Mouse (Mus musculus) liver, embryonic 13.5 days (tissue): ENCODE measurements around the gene Zfp664. TPM values are rescaled to one million over a fixed set of nuclear protein-coding genes. Genes with fewer than 3 reads are reported as not detected.

Source experiments
- ATAC-seq: fragments of 200-750 bp; cut with Nextera tagmentation; 2 replicates; pipeline ENCODE4 v1.8.0; 2017; ENCODE audit warnings: low read depth, mild to moderate bottlenecking, moderate number of reproducible peaks, moderate library complexity
- DNase-seq: peaks from one replicate; pipeline ENCODE4 v3.0.0; 2022
- H3K27ac ChIP-seq: fragments of 300-500 bp; sonication (generic); 2 replicates; pipeline ENCODE4 v1.5.1; 2015; ENCODE audit warnings: moderate library complexity, mild to moderate bottlenecking, inconsistent platforms
- H3K27me3 ChIP-seq: fragments of 300-500 bp; sonication (generic); 2 replicates; pipeline ENCODE4 v1.6.1; 2015; ENCODE audit warnings: mild to moderate bottlenecking, inconsistent platforms
- H3K36me3 ChIP-seq: fragments of 300-500 bp; sonication (generic); 2 replicates; pipeline ENCODE4 v1.6.1; 2015; ENCODE audit warnings: mild to moderate bottlenecking, inconsistent platforms
- H3K4me1 ChIP-seq: fragments of 300-500 bp; sonication (generic); replicated peaks from 2 replicates; pipeline ENCODE4 v1.6.1; 2015; ENCODE audit warnings: inconsistent platforms
- H3K4me2 ChIP-seq: fragments of 300-500 bp; sonication (generic); 2 replicates; pipeline ENCODE4 v1.6.1; 2015; ENCODE audit warnings: inconsistent platforms, mild to moderate bottlenecking, moderate library complexity
- H3K4me3 ChIP-seq: fragments of 300-500 bp; sonication (generic); replicated peaks from 2 replicates; pipeline ENCODE4 v1.5.1; 2015; ENCODE audit warnings: mild to moderate bottlenecking, inconsistent platforms
- H3K9ac ChIP-seq: fragments of 300-500 bp; sonication (generic); 2 replicates; pipeline ENCODE4 v1.6.1; 2015; ENCODE audit warnings: mild to moderate bottlenecking, inconsistent platforms
- H3K9me3 ChIP-seq: fragments of 300-500 bp; sonication (generic); replicated peaks from 2 replicates; pipeline ENCODE4 v1.6.1; 2016; ENCODE audit warnings: inconsistent platforms
- WGBS: fragments of 180-500 bp; shearing (Covaris S2); methylation state at CpG from one replicate; pipeline ENCODE4 v1.1.7; 2015; ENCODE audit not compliant: insufficient replicate concordance; 5-methylcytosine and 5-hydroxymethylcytosine counted together
- polyA plus RNA-seq: library from polyadenylated mRNA; unstranded; fragments of >200 nt; fragmentation: Nextera tagmentation; extraction: Ambion mirVana; gene quantifications from 2 replicates; pipeline ENCODE4 v1.2.1, GENCODE M21; 2015

Gene Zfp664
- polyA plus RNA-seq, result 15.5 and 17.0 TPM in 2 replicates

DNA sequence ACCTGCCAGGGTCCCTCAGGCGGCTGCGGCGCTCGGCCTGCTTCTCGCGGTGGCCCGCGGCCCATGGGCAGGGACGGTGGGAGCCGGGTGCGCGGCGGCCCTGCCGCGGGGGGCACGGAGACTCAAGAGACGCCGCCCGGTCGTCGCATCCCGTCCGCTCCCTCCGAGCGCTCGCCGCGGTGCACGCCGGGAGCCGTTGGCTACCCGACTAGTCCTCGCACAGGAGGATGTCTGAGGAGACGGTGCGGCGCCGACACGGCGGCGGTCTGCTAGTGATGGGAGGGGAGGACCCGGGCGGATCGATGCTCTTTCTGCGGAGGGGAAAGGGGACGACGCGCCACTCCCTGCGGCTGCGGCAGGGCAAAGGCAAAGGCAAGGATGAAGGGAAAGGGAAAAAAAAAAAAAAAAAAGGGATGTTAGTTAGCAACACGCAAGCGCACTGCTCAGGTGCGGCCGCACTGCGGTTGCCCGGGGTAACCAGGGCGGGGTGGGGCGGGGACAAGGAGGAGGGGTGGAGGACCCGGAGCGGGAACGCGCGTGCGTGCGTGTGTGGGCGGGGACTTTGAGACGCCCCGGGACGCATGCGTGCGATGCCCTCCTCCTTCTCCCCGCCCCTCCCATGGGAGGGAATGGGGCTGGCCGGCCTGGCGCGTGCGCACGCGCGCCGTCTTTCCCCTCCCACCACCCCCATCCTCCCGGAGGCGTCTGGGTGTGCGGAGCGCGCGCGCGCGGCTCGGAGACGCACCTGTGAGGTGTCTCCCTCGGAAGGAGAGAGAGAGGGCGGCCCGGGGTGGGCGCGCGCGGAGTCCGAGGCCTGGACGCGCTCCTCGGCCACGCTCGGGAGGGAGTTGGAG is at the start of gene Zfp664, which contains the start of gene Ccdc92:
Gene Zfp664, plus strand, starts transcription at position 679 of the 854 bp plus-strand sequence.
Gene Ccdc92, minus strand, starts transcription at position 412 of the 854 bp plus-strand sequence.
- Histone ChIP-seq H3K9ac (peak within 1 kb of the TSS; percentile 85), H3K27ac (peak within 1 kb of the TSS; percentile 75), H3K9me3 (no peaks in the 10 kb centered on the region), H3K4me3 (peak within 1 kb of the TSS; percentile 78), H3K4me1 (peaks cover 23% of the 10 kb centered on the region), H3K27me3 (peaks cover 53% of the 10 kb centered on the region), H3K4me2 (peak within 1 kb of the TSS; percentile 97), H3K36me3 (no peaks in the 10 kb centered on the region)
- under 1% methylated on average over 89 of the region's 103 CpGs for WGBS
- DNase-seq, result peak; percentile 94
- peak; percentile 94 for ATAC-seq

DNA sequence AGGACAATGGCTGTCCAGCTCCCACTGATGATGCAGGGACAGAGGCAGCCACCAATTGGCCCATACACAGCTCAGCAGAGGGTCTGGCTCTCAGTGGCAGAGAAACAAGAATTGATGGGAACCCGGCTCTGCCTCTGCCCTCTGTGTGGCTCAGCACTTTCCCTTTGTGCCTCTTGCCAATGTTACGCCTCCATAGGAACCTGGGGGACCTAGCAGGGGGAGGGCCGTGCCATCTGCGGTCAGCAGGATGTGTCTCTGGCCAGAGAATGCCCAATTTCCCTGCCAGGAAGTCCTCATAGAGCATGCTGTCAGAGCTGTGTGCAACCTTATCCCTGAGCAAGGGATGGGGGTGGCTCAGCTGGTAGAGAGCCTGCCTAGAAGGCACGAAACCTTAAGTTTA is 47.7 kb upstream of the Zfp664 start:
- no peak overlapping the region for H3K27ac ChIP-seq
- H3K27me3 ChIP-seq, result no peaks in the 10 kb centered on the region
- 49% methylated on average over 5 of the region's 5 CpGs for WGBS
- no peak for ATAC-seq
- H3K9ac ChIP-seq, result no peak overlapping the region
- H3K4me1 ChIP-seq, result no peaks in the 10 kb centered on the region
- H3K9me3 ChIP-seq, result no peaks in the 10 kb centered on the region
- H3K4me3 ChIP-seq, result no peak overlapping the region
- H3K4me2 ChIP-seq, result no peak overlapping the region
- H3K36me3 ChIP-seq, result no peaks in the 10 kb centered on the region
- no peak for DNase-seq

DNA sequence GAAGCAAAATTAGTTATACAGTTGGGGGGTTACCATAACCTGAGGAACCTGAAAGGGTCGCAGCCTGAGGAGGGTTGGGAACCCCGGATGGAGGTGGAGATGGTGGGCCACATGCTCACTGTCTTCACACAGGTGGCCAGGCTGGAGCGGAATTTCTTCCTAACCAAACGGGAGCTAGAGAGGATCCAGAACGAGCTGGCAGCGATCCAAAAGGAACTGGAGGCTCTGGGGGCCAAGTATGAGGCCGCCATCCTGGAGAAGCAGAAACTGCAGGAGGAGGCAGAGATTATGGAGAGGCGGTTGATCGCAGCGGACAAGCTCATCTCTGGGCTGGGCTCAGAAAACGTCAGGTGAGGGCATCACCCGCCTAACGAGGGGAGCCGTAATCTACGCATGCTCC is 45.4 kb upstream of the Zfp664 start:
- H3K9ac ChIP-seq, result no peak overlapping the region
- ATAC-seq, result no peak
- H3K9me3 ChIP-seq, result no peaks in the 10 kb centered on the region
- H3K27ac ChIP-seq, result no peak overlapping the region
- H3K27me3 ChIP-seq, result no peaks in the 10 kb centered on the region
- 69% methylated on average over 15 of the region's 15 CpGs for WGBS
- no peak for DNase-seq
- no peak overlapping the region for H3K4me2 ChIP-seq
- no peaks in the 10 kb centered on the region for H3K36me3 ChIP-seq
- H3K4me3 ChIP-seq, result no peak overlapping the region
- H3K4me1 ChIP-seq, result no peaks in the 10 kb centered on the region

DNA sequence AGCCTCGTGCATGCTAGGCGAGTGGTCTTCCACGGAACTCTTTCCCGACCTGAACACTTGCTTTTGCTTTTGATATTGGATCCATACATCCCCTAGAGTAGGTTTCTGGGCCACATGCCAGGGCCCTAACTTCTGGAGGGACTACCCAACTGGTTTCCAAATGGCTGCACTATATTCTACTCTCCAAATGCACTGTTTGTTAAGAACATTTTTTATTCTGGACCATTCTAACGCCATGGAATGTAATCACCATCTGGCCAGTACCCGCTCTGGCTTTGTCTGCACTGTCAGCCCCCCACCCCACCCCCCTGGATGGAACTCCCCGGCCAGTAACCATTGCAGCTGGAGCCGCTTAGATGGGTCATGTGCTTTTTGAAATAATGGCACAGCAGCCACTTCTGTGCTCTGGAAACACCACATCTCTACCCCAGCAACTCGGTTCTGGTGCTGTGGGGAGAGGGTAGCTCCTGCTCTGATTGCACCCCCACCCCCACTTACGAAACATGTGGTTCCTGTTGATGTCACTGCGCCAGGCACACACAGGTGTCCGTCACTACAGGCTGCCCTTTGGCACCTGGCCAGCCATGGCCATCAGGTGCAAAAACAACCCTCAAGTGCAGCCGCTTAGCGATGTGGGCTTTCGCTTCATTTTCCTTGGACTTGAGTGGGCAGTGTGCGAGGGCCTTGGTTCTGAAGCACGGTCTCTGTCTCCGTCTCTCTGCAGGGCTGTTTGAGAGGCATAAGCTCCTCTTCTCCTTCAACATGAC is 40.2 kb upstream of the Zfp664 start:
- Histone ChIP-seq H3K36me3 (no peaks in the 10 kb centered on the region), H3K9ac (no peak overlapping the region), H3K4me1 (no peaks in the 10 kb centered on the region), H3K4me3 (no peak overlapping the region), H3K4me2 (no peak overlapping the region), H3K27ac (no peak overlapping the region), H3K27me3 (no peaks in the 10 kb centered on the region), H3K9me3 (no peaks in the 10 kb centered on the region)
- 69% methylated on average over 18 of the region's 18 CpGs for WGBS
- ATAC-seq (no peak), DNase-seq (no peak)

DNA sequence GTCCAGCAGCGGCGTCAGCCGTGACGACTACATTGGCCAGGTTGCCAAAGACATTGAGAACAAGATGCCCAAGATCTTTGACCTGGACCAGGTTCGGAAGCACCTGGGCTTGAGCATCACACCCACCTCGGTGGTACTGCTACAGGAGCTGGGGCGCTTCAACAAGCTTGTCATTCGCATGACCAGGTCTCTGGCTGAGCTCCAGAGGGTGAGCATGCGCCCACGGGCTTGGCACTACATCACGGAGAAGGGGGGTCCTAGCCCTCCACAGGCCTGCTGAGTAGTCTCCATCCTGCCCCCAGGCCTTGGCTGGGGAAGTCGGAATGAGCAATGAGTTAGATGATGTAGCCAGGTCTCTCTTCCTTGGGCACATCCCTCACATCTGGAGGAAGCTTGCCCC is 32.2 kb upstream of the Zfp664 start:
- Histone ChIP-seq H3K9me3 (no peaks in the 10 kb centered on the region), H3K27me3 (no peaks in the 10 kb centered on the region), H3K36me3 (no peaks in the 10 kb centered on the region), H3K4me2 (no peak overlapping the region), H3K4me3 (no peak overlapping the region), H3K27ac (no peak overlapping the region), H3K9ac (no peak overlapping the region), H3K4me1 (no peaks in the 10 kb centered on the region)
- ATAC-seq (no peak), DNase-seq (no peak)
- WGBS, result 76% methylated on average over 12 of the region's 12 CpGs

DNA sequence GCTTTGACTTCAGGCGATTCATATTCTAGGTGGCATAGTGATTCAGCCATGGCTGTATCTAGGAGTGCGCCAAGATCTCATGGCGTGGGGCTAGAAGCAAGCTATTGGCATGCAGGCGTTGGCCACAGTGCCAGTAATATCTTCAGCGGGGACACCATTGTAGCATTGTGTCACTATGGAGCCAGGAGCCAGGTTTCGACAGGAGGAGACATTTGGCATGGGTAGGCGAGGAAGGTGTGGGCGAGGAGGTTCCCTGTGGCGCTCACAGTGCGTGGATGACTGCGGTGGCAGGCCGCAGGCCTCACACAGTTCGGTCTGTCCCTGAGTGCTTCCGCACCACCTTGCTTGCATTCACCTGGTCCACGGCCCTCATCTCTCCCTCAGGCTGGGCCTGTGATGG is 27.3 kb upstream of the Zfp664 start:
- H3K27me3 ChIP-seq, result no peaks in the 10 kb centered on the region
- 87% methylated on average over 15 of the region's 15 CpGs for WGBS
- H3K4me2 ChIP-seq, result no peak overlapping the region
- H3K36me3 ChIP-seq, result no peaks in the 10 kb centered on the region
- ATAC-seq, result no peak
- H3K27ac ChIP-seq, result no peak overlapping the region
- no peak for DNase-seq
- H3K4me3 ChIP-seq, result no peak overlapping the region
- H3K4me1 ChIP-seq, result no peaks in the 10 kb centered on the region
- H3K9me3 ChIP-seq, result no peaks in the 10 kb centered on the region
- no peak overlapping the region for H3K9ac ChIP-seq

DNA sequence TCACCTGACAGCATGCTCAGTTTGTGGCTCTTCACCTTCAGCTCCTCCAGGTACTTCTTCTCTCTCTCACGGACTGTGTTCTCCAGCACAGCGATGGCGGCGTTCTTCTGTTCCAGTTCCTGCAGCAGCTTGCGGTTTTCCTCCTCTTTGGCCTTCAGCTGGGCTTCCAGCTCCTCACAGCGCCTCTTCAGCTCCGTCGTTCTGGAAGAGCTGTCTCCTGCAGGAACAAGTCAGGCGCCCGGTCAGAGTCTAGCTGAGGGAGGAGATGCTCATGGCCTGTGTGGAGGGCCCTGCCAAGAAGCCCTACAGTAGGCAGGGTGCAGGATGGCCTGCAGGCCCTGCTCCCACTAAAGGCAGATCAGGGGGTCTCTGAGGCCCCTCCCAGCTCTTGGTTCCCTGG is 26.4 kb upstream of the Zfp664 start:
- Histone ChIP-seq H3K4me3 (no peak overlapping the region), H3K27me3 (no peaks in the 10 kb centered on the region), H3K9me3 (no peaks in the 10 kb centered on the region), H3K9ac (no peak overlapping the region), H3K4me1 (no peaks in the 10 kb centered on the region), H3K4me2 (no peak overlapping the region), H3K27ac (no peak overlapping the region), H3K36me3 (no peaks in the 10 kb centered on the region)
- 72% methylated on average over 10 of the region's 10 CpGs for WGBS
- DNase-seq (no peak), ATAC-seq (no peak)

DNA sequence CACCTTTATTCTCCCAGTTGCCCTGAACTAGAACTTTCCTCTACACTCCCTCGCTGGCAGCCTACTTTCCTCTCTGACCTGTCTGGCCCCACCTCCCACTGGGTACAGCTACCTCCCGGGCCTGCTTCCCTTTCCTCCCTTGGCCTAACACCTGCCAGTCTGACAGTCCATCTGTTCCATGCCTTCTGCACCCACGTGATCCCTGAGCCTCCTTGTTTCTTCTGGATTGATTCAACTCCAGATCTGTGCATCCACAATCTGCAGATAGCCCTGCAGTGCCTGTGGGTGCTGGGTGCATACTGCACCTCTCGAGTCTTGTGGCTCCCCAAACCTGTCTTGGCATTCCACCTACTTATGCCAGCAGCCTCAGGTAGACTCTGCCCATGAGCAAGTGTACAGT is 25.9 kb upstream of the Zfp664 start:
- no peak overlapping the region for H3K4me3 ChIP-seq
- no peak overlapping the region for H3K27ac ChIP-seq
- H3K9me3 ChIP-seq, result no peaks in the 10 kb centered on the region
- no peaks in the 10 kb centered on the region for H3K27me3 ChIP-seq
- WGBS, result 51% methylated on average over 4 of the region's 4 CpGs
- no peak overlapping the region for H3K4me2 ChIP-seq
- ATAC-seq (no peak), DNase-seq (no peak)
- no peaks in the 10 kb centered on the region for H3K4me1 ChIP-seq
- H3K9ac ChIP-seq, result no peak overlapping the region
- no peaks in the 10 kb centered on the region for H3K36me3 ChIP-seq

DNA sequence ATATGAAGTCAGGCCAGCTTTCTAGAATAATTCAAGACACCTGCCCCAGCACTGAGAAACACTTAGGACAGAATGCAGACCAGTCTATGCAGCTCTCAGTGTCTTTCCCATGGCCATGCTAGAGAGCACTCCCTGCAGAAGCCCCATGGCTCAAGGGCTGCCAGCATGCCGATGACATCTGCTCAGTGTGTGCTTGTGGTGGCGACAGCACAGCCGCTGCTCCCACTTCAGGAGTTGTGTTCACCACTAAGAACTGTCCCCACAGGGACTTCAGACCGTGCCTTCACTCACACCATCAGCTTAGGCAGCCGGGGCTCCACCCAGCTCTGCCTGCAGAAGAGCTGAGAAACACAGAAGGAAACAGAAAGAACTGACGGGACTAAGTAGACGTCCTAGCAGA is 22.3 kb upstream of the Zfp664 start:
- no peak overlapping the region for H3K27ac ChIP-seq
- H3K36me3 ChIP-seq, result no peaks in the 10 kb centered on the region
- WGBS, result 54% methylated on average over 7 of the region's 7 CpGs
- H3K4me1 ChIP-seq, result no peaks in the 10 kb centered on the region; the same call in 1 of the 2 replicates
- no peak overlapping the region for H3K4me2 ChIP-seq
- ATAC-seq, result no peak
- DNase-seq, result no peak
- H3K4me3 ChIP-seq, result no peak overlapping the region
- H3K9me3 ChIP-seq, result no peaks in the 10 kb centered on the region
- no peaks in the 10 kb centered on the region for H3K27me3 ChIP-seq
- no peak overlapping the region for H3K9ac ChIP-seq

DNA sequence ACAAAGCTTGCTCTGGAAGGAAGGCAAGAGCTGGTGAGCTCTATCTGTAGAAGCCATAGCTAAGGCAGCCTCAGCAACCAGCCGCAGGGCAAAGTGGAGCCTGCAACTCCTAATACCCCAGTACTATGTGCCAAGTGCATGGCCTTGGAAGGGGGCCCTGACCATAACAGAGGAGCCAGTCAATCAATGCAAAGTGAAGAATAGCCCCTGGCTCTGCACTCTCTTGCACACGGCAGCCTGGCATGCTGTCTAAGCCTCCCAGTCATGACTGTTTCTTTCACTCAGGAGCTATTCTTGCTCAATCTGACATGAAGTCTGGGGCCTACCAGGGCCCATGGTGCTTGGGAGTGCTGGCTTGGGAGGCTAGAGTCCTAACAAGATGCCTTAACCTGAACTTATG is 21.8 kb upstream of the Zfp664 start:
- no peak overlapping the region for H3K27ac ChIP-seq
- DNase-seq (no peak), ATAC-seq (no peak)
- H3K9ac ChIP-seq, result no peak overlapping the region
- WGBS, result 66% methylated on average over 2 of the region's 2 CpGs
- no peaks in the 10 kb centered on the region for H3K36me3 ChIP-seq
- no peak overlapping the region for H3K4me2 ChIP-seq
- no peaks in the 10 kb centered on the region; the same call in 1 of the 2 replicates for H3K4me1 ChIP-seq
- no peak overlapping the region for H3K4me3 ChIP-seq
- H3K27me3 ChIP-seq, result no peaks in the 10 kb centered on the region
- no peaks in the 10 kb centered on the region for H3K9me3 ChIP-seq

DNA sequence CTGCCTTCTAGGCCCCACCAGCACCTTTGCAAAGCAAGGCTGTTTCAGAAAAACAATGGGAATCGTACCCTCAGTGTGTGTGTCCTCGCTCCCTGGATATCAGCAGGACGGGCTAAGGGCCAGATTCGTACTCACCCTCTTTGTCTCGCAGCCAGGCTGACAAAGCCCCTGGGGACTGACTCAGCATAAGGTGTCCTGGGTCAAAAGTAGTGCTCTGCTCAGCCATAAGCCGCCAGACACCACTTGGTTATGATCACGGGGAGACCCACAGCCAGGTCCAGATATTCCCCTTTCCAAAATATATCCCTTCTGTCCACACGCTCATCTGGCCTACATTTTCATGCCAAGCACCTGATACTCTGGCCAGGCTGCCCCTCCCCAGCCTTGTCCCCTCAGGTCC is 19.1 kb upstream of the Zfp664 start:
- Histone ChIP-seq H3K4me3 (no peak overlapping the region), H3K4me1 (no peaks in the 10 kb centered on the region; the same call in 1 of the 2 replicates), H3K27ac (no peak overlapping the region), H3K9ac (no peak overlapping the region), H3K27me3 (no peaks in the 10 kb centered on the region), H3K36me3 (no peaks in the 10 kb centered on the region), H3K4me2 (no peak overlapping the region), H3K9me3 (no peaks in the 10 kb centered on the region)
- DNase-seq, result no peak
- WGBS, result 59% methylated on average over 8 of the region's 8 CpGs
- ATAC-seq, result no peak
